Mouse (Mus musculus): ENCODE measurements at regions not wholly inside any gene's neighbourhood (a gene's known extent, or its start where the extent isn't known, plus 50 kb on each side); places are given as distances from the start of the nearest gene placed in this dataset.

DNA sequence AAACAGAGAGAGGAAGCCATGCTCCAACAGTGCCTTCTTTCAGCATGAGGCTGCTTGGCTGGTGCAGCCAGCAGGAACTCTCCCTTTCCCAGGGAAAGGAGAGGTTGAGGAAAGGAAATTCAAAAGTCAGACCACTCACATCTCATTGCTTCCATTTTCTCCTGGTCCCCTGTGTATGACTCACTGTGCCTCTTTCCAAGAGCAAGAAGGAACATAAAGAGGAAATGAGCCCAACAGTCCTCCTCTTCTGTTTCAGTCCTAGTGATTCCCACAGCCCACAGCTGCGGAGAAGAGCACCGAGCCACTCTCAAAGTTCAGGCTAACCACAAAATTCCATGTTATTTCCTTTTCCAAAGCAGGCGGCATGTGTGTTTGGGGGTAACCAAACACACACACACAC, 680.0 kb upstream of the Cited2 start:
- DNase-seq (ENCODE audit: low spot score), result no peak
- 89% methylated on average over 3 of the region's 3 CpGs for WGBS
- H3K4me3 ChIP-seq (ENCODE audit: low read depth, low read length), result no peak overlapping the region

DNA sequence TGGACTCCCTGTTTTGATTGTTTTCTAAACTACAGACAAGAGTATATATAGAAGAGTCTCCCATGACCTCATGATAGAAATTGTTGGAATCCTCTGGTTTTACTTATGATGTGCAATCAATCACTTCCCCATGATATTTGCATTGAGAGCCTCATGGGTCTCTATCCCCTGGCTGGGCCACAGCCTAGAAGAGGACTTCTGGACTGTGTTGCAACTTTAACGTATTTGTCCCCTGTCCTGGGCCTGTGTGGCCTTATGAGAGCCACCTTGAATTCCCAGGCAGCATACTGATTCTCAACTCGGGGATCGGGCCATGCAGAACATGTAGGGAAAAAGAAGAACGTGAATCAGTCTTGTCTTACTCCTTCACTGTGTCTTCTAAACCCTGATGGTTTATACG, 676.3 kb upstream of the Cited2 start:
- no peak for TF ChIP-seq CTCF (IDR thresholded peaks at IDR 0.05)
- no peak overlapping the region for H3K9ac ChIP-seq (replicated peaks; ENCODE audit: low read length, poor library complexity, severe bottlenecking)
- 91% methylated on average over 5 of the region's 5 CpGs for WGBS
- H3K4me3 ChIP-seq (ENCODE audit: low read depth, low read length), result no peak overlapping the region
- no peaks in the 10 kb centered on the region for H3K36me3 ChIP-seq (ENCODE audit: insufficient read depth, low read length)
- H3K4me1 ChIP-seq (ENCODE audit: insufficient read depth, low read length), result no peaks in the 10 kb centered on the region
- H3K27me3 ChIP-seq (ENCODE audit: insufficient read depth, low read length), result no peaks in the 10 kb centered on the region
- DNase-seq (ENCODE audit: low spot score), result no peak
- H3K9me3 ChIP-seq (ENCODE audit: low read length), result no peaks in the 10 kb centered on the region
- ATAC-seq (ENCODE audit: low FRiP score), result no peak
- no peak overlapping the region for H3K4me2 ChIP-seq (ENCODE audit: low read depth, low read length, poor library complexity, severe bottlenecking)
- H3K27ac ChIP-seq (ENCODE audit: low read depth, low read length), result no peak overlapping the region

More for the DNA sequence above, 680.0 kb upstream of the Cited2 start:
- TF ChIP-seq CTCF (IDR thresholded peaks at IDR 0.05), result no peak
- no peak overlapping the region for H3K9ac ChIP-seq (replicated peaks; ENCODE audit: low read length, poor library complexity, severe bottlenecking)
- H3K4me1 ChIP-seq (ENCODE audit: insufficient read depth, low read length), result no peaks in the 10 kb centered on the region
- ATAC-seq (ENCODE audit: low FRiP score), result no peak
- no peaks in the 10 kb centered on the region for H3K27me3 ChIP-seq (ENCODE audit: insufficient read depth, low read length)
- no peaks in the 10 kb centered on the region for H3K36me3 ChIP-seq (ENCODE audit: insufficient read depth, low read length)
- H3K27ac ChIP-seq (ENCODE audit: low read depth, low read length), result no peak overlapping the region
- H3K4me2 ChIP-seq (ENCODE audit: low read depth, low read length, poor library complexity, severe bottlenecking), result no peak overlapping the region
- no peaks in the 10 kb centered on the region for H3K9me3 ChIP-seq (ENCODE audit: low read length)

DNA sequence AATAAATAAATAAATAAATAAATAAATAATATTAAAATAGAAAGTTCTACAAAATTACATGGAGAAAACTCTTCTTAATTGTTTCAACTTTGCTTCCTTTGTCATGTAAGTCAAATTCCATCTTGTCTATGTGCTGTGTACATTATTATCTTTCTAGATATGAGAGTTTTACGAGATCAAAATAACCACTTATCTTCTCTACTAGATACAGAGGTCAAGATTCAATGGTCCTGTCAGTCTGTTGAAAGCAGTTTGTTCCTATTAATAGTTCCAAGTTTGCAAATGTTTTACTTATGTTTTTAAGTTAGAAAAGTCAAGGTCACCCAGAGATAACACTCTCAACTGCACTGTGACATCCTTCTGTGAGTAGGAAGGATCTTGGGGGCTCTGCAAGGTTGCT, 650.1 kb upstream of the Cited2 start:
- no peaks in the 10 kb centered on the region for H3K9me3 ChIP-seq (ENCODE audit: low read length)
- no peaks in the 10 kb centered on the region for H3K4me1 ChIP-seq (ENCODE audit: insufficient read depth, low read length)
- ATAC-seq (ENCODE audit: low FRiP score), result no peak
- no peak for TF ChIP-seq CTCF (IDR thresholded peaks at IDR 0.05)
- no peaks in the 10 kb centered on the region for H3K27me3 ChIP-seq (ENCODE audit: insufficient read depth, low read length)
- H3K36me3 ChIP-seq (ENCODE audit: insufficient read depth, low read length), result no peaks in the 10 kb centered on the region
- H3K4me2 ChIP-seq (ENCODE audit: low read depth, low read length, poor library complexity, severe bottlenecking), result no peak overlapping the region
- no peak overlapping the region for H3K4me3 ChIP-seq (ENCODE audit: low read depth, low read length)
- DNase-seq (ENCODE audit: low spot score), result no peak
- 89% methylated on average over 1 of the region's 1 CpGs for WGBS
- no peak overlapping the region for H3K27ac ChIP-seq (ENCODE audit: low read depth, low read length)
- no peak overlapping the region for H3K9ac ChIP-seq (replicated peaks; ENCODE audit: low read length, poor library complexity, severe bottlenecking)

DNA sequence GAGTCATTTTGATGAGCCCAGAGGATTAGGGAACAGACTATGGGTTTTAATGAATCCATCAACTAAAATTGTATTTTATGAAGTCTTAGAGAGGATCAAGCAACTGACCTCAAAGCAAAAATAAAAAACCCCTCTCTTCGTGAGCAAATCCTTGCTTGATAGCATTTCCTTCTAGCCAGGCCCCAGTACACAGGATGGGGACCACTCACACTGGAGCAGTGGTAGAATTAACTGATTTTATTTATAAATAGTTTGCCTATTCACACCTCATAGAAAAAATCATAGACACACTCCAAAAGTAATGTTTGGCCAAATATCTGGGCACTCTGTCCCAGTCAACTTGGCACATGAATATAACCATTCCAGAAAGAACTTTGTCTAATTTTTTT, 649.0 kb upstream of the Cited2 start:
- 33% methylated on average over 1 of the region's 1 CpGs for WGBS
- H3K4me1 ChIP-seq (ENCODE audit: insufficient read depth, low read length), result no peaks in the 10 kb centered on the region
- no peak overlapping the region for H3K9ac ChIP-seq (replicated peaks; ENCODE audit: low read length, poor library complexity, severe bottlenecking)
- H3K27me3 ChIP-seq (ENCODE audit: insufficient read depth, low read length), result no peaks in the 10 kb centered on the region
- ATAC-seq (ENCODE audit: low FRiP score) (no peak), DNase-seq (ENCODE audit: low spot score) (no peak)
- no peaks in the 10 kb centered on the region for H3K9me3 ChIP-seq (ENCODE audit: low read length)
- H3K4me2 ChIP-seq (ENCODE audit: low read depth, low read length, poor library complexity, severe bottlenecking), result no peak overlapping the region
- H3K36me3 ChIP-seq (ENCODE audit: insufficient read depth, low read length), result no peaks in the 10 kb centered on the region
- no peak overlapping the region for H3K27ac ChIP-seq (ENCODE audit: low read depth, low read length)
- no peak overlapping the region for H3K4me3 ChIP-seq (ENCODE audit: low read depth, low read length)
- no peak for TF ChIP-seq CTCF (IDR thresholded peaks at IDR 0.05)

- DNase-seq (ENCODE audit: low spot score), result no peak
- no peaks in the 10 kb centered on the region for H3K9me3 ChIP-seq (ENCODE audit: low read length)
- no peaks in the 10 kb centered on the region for H3K27me3 ChIP-seq (ENCODE audit: insufficient read depth, low read length)
- H3K4me2 ChIP-seq (ENCODE audit: low read depth, low read length, poor library complexity, severe bottlenecking), result no peak overlapping the region
- H3K36me3 ChIP-seq (ENCODE audit: insufficient read depth, low read length), result no peaks in the 10 kb centered on the region
- H3K4me1 ChIP-seq (ENCODE audit: insufficient read depth, low read length), result no peaks in the 10 kb centered on the region
- H3K4me3 ChIP-seq (ENCODE audit: low read depth, low read length), result no peak overlapping the region
- 28% methylated on average over 6 of the region's 6 CpGs for WGBS
- H3K27ac ChIP-seq (ENCODE audit: low read depth, low read length), result no peak overlapping the region
- ATAC-seq (ENCODE audit: low FRiP score), result no peak
- no peak for TF ChIP-seq CTCF (IDR thresholded peaks at IDR 0.05)
- no peak overlapping the region for H3K9ac ChIP-seq (replicated peaks; ENCODE audit: low read length, poor library complexity, severe bottlenecking)
These were observed 648.5 kb upstream of the Cited2 start for GRCm38 (mm10) chr10:17074402-17075027.

DNA sequence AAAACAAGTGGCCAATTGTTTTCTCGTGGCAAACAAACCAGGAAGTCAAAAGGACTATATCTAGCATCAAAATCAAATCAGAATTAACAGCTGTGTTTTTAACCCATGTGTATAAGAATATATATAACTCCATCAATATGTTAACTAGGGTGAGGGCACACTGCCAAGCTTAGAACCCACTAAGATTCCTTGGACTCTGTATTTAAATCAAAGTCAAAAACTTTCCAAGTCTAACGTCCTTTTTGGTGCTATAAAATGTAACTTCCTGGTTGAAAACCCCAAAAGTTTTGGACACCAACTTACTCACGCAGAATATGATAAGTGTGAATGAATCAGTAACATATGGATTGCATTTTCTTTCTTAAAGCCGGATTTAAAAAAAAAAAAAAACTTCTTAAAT, 647.9 kb upstream of the Cited2 start:
- TF ChIP-seq CTCF (IDR thresholded peaks at IDR 0.05), result no peak
- Histone ChIP-seq H3K27me3 (ENCODE audit: insufficient read depth, low read length) (no peaks in the 10 kb centered on the region), H3K9ac (replicated peaks; ENCODE audit: low read length, poor library complexity, severe bottlenecking) (no peak overlapping the region), H3K36me3 (ENCODE audit: insufficient read depth, low read length) (no peaks in the 10 kb centered on the region), H3K9me3 (ENCODE audit: low read length) (no peaks in the 10 kb centered on the region), H3K27ac (ENCODE audit: low read depth, low read length) (no peak overlapping the region), H3K4me2 (ENCODE audit: low read depth, low read length, poor library complexity, severe bottlenecking) (no peak overlapping the region), H3K4me1 (ENCODE audit: insufficient read depth, low read length) (no peaks in the 10 kb centered on the region), H3K4me3 (ENCODE audit: low read depth, low read length) (no peak overlapping the region)
- ATAC-seq (ENCODE audit: low FRiP score) (no peak), DNase-seq (ENCODE audit: low spot score) (no peak)
- WGBS, result 68% methylated on average over 4 of the region's 4 CpGs

All from midbrain, postnatal 0 days (tissue).